Mouse (Mus musculus): Measurements from ENCODE around the gene Iqgap1.

Gene Iqgap1

DNA sequence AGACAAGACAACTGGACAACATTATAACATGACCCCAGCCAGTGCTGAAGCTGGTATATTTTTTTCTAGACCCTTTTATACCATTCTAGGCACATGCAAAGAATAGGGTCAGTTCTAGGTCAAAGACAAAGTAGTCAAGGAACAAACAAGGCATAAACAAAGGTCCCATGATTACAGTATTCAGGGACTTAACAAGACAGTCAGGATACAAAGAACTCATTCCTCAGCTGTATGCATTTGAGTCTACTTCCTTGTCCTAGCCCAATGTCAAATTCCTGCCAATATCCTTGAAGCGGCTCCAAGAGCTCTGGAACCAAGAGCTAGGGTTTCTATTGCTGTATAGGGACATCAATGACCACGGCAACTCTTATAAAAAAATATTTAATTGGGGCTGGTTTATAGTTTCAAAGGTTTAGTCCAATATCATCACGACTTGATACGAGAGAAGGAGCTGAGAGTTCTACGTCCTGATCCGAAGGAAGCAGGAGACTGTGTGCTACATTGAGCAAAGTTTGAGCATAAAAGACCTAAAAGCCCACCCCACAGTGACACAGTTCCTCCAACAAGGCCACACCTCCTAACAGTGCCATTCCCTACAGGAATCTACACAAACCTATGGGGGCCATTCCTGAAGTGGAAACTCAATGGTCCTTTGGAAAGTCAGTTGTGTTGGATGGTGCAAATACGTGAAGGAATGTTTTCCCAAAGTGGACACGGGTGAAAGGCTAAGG lies 18.3 kb upstream of the Iqgap1 start:
- DNase-seq (ENCODE audit: low read depth) = no peak

GRCm38 (mm10) chr7:80843176-80843575 lies 17.4 kb upstream of the Iqgap1 start:
- no peak for DNase-seq (ENCODE audit: low read depth)

DNA sequence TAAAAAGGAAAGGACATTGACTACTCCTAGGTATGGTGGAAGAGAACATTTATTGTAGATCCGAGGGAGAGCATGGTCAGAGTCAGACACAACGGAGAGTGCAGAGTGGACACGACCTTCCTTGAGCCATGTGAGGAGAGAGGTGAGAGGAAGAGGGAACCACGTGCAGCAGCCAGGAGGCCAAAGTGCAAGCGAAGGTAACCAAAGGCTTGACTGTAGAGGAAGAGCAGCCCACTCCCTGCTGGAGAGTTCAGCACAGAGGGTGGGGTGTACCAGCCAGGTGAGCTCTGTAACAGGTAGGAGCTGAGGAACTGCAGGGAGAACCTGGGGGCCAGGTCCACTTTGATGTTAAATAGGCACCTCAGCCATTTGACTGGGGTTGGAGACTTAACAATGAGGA lies 16.4 kb upstream of the Iqgap1 start:
- no peak for DNase-seq (ENCODE audit: low read depth)

DNA sequence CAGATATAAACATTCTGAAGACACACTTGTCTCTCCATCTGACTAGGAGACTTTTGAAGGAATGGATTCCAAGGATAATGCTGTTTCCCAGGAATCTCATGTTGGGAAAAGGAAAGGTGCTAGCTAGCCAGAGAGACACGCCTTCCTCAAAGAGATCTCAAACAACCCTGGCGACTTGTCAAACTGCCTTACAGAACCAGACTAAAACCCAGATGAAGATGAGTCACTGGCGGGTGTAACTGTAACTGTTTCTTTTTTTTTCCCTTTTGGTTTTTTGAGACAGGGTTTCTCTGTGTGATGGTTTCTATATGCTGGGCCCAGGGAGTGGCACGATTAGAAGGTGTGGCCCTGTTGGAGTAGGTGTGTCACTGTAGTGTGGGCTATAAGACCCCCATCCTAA lies 15.2 kb upstream of the Iqgap1 start:
- DNase-seq (ENCODE audit: low read depth) = peak; percentile 44

- peak; percentile 56 for DNase-seq (ENCODE audit: low read depth)
Measured at GRCm38 (mm10) chr7:80840241-80840640, 14.5 kb upstream of the Iqgap1 start.

GRCm38 (mm10) chr7:80839755-80840154 lies 14.0 kb upstream of the Iqgap1 start:
- no peak for DNase-seq (ENCODE audit: low read depth)

DNA sequence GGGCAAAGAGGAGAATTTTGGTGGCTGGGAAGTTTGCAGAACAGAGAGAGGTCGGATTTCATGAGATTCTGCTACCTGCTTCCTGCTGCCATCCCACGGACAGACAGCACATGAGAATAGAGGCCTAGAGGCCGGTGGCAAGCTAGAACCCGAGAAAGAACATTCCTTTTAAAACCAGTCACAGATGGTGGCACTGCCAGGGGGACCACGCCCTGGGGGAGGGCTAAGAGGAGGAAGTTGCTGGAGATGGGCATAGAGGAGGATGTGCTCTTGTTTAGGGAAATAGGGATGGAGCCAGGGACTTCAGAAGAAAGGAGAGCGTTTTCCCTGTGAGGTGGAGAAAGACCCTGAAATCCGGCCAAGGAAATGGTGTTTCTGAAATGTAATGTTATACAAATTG lies 12.5 kb upstream of the Iqgap1 start:
- DNase-seq (ENCODE audit: low read depth) = no peak

GRCm38 (mm10) chr7:80837736-80838135 lies 12.0 kb upstream of the Iqgap1 start:
- no peak for DNase-seq (ENCODE audit: low read depth)

DNA sequence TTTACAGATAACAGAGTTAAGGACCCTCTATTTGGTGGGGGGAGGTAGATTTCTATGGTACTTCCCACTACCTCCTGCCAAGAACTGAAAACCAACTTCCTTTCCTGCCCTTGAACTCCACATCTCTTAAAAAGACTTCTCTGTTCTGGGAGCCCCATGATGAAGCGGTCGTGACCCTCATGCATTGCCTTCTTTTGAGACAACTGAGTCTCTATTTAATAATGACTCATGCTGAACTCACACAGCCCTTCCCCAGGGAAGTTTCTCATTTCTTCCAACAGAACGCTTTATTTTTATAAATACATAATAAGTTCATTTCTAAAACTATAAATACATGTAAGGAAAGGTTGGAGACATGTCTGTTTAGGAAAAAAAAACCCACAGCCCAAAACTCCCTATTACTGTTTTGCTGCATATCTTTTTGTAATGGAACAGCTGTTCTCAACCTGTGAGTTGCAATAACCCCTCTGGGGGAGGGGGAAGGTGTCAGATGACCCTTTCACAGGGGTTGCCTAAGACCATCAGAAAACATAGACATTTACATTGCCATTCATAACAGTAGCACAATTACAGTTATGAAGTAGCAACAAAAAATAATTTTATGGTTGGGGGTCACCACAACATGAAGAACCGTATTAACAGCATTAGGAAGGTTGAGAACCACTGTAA lies 10.3 kb upstream of the Iqgap1 start:
- DNase-seq (ENCODE audit: low read depth) = no peak

GRCm38 (mm10) chr7:80833651-80834532 lies 8.1 kb upstream of the Iqgap1 start:
- no peak for DNase-seq (ENCODE audit: low read depth)

DNA sequence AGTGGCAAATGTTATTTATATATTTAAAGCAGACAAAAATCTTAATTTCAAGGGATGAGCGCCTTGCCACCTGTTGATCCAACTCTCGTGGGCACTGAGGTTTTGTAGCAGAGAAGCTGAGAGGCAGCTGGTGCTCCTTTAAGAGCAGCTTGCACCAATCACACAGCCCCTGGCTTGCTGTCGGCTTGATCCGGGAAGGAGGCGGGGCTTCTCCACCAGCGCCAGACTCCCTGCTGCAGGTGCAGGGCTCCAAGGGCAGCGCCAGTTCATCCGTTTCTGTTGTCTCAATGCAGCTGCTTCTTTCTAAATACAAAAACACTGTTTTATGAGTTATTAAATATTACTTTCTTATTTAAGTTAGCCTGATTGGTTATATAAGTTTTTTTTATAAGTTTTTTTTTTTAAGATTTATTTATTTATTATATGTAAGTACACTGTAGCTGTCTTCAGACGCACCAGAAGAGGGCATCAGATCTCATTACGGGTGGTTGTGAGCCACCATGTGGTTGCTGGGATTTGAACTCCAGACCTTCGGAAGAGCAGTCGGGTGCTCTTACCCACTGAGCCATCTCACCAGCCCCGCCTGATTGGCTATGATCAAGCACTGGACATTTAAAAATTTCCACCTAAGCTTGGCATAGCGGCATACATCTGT lies 7.3 kb upstream of the Iqgap1 start:
- peak; percentile 86 for DNase-seq (ENCODE audit: low read depth)

- peak; percentile 88 for DNase-seq (ENCODE audit: low read depth)
Measured at GRCm38 (mm10) chr7:80832191-80832590, 6.4 kb upstream of the Iqgap1 start.

- DNase-seq (ENCODE audit: low read depth) = no peak
Measured at GRCm38 (mm10) chr7:80830193-80830803, 4.5 kb upstream of the Iqgap1 start.

- DNase-seq (ENCODE audit: low read depth) = peak; percentile 84
Measured at GRCm38 (mm10) chr7:80828146-80828860, 2.5 kb upstream of the Iqgap1 start.

GRCm38 (mm10) chr7:80823875-80824682 lies 1.7 kb downstream of the Iqgap1 start:
- DNase-seq (ENCODE audit: low read depth) = no peak

- DNase-seq (ENCODE audit: low read depth) = no peak
Measured at GRCm38 (mm10) chr7:80823267-80823666, 2.5 kb downstream of the Iqgap1 start.

DNA sequence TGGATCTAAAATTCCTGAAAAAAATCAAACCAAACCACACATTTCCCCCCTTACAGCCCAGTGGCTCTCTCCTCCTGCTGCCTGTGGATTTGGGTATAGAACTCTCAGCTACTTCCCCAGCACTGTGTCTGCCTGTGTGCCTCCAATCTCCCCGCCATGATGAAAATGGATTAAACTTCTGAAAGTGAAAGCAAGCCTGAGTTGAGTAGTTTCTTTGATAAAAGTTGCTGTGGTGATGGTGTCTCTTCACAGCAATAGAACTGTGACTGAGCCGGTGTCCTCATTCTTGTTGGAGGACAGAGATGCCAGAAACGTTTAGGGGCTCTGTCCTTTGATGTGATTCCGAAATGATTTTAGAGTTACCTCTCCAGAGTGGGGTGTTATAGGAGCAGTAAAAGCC lies 4.9 kb downstream of the Iqgap1 start:
- DNase-seq (ENCODE audit: low read depth) = peak; percentile 58

DNA sequence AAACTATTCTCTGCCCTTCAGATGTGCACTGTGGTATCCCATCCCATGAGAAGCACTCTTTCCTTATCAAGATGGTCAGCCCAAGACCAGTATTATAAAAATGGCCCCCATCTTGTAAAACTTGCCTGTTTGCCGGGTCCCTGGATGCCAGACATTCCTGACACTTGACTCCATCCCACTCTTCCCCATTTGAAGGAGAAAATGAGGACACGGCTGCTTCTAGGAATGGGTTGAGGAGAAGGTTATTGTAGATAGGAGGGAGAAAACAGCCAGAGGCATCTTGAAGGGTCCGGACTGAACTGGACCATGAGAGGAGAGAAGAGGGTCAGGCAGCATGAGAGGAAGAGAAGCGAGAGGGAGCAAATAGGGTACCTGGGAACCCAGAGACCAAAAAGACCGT lies 9.1 kb downstream of the Iqgap1 start:
- DNase-seq (ENCODE audit: low read depth) = no peak

DNA sequence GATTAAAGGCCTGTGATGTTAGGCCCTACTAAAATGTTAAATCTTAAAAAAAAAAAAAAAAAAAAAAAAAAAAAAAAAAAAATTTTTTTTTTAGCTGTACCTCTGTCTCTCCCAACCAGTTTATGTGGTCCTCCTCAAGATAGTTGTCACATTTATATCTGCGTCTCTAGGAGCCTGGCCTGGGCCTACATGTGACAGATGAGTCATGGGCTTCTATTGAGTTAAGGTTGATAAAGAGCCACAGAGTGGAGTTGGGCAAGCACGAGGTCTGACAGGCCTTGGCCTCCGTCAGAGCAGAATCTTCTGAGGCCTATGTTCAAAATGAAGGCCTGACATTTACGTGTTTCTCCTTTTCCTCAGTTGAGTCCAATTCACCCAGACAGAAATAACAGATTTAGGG lies 12.4 kb downstream of the Iqgap1 start:
- DNase-seq (ENCODE audit: low read depth) = no peak

GRCm38 (mm10) chr7:80806331-80806730 lies 19.4 kb downstream of the Iqgap1 start:
- DNase-seq (ENCODE audit: low read depth) = no peak

All from induced T-regulatory cell, adult 2 months (primary cell).